Mouse (Mus musculus) erythroblast, embryonic 14.5 days (primary cell): ENCODE measurements around the gene Ptgdr.

Source experiments
- GATA1 ChIP-seq: IDR thresholded peaks from 2 replicates; pipeline ENCODE4 v1.6.1; 2012; ENCODE audit warnings: low read length, inconsistent platforms, mixed read lengths
- TAL1 ChIP-seq: IDR thresholded peaks from 3 replicates; pipeline ENCODE4 v1.6.1; 2012; ENCODE audit warnings: low read length, inconsistent platforms, mixed read lengths

DNA sequence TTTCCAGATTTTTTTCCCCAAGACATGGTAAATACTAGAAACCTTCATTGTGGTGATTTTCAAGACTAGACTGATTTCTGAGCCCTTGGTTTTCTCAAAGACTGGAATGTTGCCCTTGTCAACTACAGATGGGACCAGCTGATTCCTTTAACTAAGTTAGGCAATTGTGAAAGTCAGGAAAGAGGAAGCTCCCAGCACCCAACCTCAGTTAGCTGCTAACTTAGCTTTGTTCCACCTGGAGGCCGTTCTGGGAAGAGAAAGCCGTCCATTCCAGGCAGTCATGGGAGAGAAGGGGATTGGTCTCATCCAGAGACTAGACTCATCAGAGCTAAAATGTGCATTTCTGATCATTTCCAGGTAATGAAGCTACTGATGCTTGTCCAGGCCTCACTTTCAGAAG, 11.4 kb downstream of the Ptgdr start:
- no peak for TF ChIP-seq GATA1
- TF ChIP-seq TAL1: no peak
